Mouse (Mus musculus) kidney, postnatal 4 days (tissue): ENCODE data around the gene Sp8.

Source experiments
- DNase-seq, 2 experiments: peaks; one replicate each; pipeline ENCODE4 v3.0.0; 2021; ENCODE audit warnings: mixed read lengths in 2 of 2

The Sp8 gene

GRCm38 (mm10) chr12:118846221-118846620, at the start of gene Sp8:
Sp8 (plus strand) TSS chr12:118846329.
- DNase-seq, result no peak

- peak; percentile 3 to 4 for DNase-seq
These were observed 34.7 kb upstream of the Sp8 start for GRCm38 (mm10) chr12:118811328-118811961.

GRCm38 (mm10) chr12:118814561-118814960, 31.6 kb upstream of the Sp8 start:
- DNase-seq, result no peak

DNA sequence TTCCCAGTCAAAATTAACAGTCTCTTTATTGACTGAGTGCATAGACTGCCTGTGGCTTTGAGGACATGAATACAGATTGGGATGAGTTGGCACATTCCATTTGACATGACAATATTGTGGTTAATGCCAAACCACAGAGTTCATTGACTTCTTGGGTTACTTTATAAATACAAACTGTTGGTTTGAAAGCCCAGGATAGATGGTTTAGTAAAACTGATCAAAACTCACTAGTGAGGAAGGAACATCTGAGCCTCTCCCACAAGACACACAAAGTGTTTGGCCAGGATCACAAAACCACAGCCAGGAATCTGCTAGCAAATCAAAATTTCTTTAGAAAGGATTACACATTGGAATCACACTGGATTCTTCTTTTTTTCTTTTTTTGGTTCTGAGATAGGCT, 30.0 kb upstream of the Sp8 start:
- DNase-seq, result no peak

DNA sequence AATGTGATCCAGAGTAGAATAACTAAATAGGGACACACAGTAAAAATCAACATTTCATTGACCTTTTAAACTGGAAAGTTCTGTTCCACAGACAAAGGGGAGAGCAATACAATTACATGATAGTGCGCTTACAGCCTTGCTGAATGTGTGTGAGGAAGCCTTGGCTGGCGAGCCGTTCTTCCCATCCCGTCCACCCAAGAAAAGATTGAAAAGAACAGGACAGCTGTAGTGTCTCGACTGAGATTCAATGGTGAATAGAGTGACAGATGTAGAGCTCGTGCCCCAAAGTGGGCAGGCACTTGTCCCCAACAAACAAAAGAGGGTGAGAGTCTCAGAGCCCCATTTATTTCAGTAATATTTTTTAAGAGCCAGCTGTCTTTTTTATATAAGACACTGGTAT, 16.2 kb upstream of the Sp8 start:
- no peak for DNase-seq

DNA sequence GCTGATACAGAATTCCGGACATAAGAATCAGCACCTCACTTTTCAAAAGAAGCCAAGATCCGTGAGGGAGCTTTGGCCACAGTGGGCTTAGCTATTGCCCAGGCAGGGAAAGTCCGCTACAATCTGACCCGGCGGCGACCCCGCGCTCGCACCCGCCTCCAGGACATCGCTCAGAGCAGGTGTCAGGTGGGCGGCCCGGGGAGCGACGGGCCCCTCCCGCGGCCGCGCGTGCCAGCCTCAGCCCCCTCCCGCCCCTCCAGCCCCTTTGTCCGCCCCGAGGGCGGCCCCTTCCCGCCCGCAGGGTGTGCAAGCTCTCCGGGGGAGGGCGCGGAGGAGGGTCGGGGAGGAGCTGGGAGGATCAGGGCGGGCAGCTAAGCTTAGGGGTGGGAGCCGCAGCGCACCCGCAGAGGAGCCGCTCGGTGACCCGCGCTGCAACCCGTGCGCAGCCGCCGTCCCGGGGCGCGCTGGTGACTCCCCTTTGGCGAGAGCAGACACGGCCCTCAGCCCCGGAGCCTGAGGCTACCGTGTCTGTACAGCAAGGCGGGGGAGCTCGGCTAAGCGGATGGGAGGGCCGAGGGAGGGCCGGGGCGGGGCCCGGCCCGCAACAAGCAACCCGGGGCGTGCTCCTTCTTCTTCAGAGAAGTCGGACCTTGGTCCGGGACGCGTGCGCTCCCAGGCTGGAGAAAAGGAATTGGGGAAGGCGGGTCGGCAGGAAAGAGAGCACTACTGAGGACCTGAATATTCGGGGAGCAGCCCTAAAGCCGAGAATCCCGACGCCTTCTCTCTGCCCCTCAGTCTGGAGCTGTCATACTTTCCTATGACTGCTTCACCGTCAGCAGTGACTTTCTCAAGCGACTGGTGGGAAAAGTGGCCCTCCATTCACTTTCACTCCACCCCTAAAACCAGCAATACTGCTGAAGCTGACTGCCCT, 9.5 kb upstream of the Sp8 start:
- peak; percentile 62 to 70 for DNase-seq

DNA sequence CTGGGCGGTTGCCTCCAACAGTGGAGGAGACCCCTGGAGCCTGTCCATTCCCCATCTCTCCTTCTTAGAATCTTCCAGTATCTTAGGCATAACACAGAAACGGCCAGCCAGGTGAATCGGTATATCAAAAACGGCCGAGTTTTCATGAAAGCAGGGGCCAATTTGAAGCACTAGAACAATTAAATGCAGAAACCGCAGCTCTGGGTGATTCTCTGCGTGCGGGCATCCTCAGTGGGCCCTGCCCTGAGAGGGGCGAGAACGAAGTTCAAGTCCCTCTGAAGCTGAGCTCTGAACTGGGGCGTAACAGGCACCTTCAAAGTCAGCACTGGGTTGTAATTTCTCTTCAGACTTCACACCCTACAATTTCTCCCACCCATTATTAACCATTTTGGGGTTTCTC, 8.8 kb upstream of the Sp8 start:
- DNase-seq, result no peak

DNA sequence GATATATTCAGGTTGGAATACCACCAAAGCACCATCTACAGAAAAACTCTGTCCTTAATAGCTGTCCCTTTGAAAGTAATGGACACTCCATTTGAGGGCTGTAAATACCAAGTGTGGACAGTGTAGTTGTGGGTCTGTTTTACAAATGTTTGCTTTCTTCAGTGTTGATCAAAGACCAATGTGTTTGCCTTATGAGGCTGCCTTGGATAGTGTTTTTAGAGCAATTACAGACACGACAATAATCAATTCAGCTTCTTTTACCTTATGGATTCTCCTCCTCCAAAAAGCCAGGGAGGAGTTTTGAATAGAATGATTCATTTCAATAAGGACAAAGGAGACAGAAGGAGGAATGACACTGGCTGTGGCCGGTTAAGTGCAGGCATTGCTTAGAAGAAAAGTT, 7.9 kb upstream of the Sp8 start:
- DNase-seq, result no peak

GRCm38 (mm10) chr12:118839398-118839797, 6.7 kb upstream of the Sp8 start:
- DNase-seq, result no peak

- DNase-seq, result no peak
These were observed 5.8 kb upstream of the Sp8 start for GRCm38 (mm10) chr12:118840301-118840700.

DNA sequence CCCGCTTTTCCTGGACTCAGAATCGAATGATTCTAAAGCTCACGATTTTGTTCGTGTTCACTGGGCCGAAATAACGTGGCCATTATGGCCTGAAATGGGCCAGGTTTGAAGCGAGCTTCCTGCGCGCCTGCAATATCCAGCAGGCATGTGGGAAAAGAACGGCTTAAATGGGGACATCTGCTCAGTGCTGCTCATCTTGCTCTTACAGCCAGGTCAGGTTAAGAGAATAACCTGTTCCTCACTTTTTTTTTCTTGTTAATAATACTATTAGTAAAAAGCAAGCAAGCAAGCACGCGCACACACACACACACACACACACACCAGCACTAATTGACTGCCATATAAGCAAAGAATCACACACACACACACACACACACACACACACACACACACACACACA, 5.3 kb upstream of the Sp8 start:
- no peak for DNase-seq

GRCm38 (mm10) chr12:118841381-118841922, 4.7 kb upstream of the Sp8 start:
- DNase-seq, result no peak

DNA sequence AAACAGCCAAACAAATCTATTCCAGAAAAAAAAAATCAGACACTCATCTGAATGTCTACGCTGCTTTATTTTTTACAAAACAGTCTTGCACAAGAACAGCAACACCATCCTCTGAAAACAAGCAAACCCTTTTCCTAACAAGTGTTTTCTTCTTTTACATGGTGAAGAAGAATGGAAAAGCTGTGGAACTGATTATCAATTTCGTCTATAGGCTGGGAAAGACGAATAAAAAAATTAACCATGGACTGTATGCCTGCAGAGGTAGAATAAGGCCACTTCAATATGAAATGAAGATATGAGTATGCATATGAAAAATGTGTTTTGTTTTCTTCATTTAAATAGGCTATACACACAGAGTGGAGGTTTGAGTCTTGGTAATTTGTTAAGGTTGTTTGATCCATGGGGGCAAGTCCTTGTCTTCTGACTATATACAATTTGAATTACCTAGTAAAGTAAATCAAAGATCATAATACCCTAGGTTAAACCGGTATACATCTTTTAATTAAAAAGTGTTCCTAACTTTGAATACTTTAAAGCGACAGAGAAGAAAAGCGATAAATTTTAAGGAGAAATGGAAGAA, 4.1 kb upstream of the Sp8 start:
- DNase-seq, result no peak

DNA sequence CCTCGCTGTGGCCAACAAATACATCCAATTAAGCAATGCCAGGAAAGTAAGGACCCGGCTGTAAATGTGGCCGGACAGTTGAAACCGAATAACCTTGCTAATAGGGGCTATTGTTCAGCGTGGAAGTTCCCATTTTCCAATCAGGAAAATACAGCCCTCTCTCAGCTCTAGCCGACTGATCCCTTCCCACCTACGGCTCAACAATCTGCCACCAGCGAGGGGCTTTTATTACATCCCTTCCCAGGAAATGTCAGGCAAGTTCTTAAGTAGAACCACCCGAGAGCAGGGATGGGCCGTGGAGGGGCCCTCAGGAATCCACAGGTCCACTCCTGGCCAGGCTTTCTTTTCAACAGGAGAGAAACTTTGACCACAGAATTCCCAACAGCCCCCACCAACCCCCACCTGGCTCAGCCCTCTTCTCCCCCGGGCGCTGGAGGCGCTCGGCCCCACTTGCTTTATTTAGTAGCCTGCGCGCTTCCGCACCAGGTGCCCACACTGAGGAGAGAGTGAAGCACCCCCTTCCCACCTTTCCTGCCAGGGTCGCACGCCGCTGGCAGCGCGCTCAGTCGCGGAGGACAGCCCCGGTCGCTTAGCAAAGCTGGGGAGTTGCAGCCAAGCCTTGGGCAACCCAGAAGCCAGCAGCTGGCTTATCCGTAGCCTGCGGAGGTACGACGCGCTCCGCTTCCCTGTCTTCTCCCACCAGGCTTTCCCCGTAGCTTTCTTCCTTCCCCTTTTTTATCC, 3.3 kb upstream of the Sp8 start:
- peak in 1 of 2 experiments; percentile 18 for DNase-seq

GRCm38 (mm10) chr12:118844111-118844510, 2.0 kb upstream of the Sp8 start:
- no peak for DNase-seq

- DNase-seq, result no peak
These were observed 1.3 kb upstream of the Sp8 start for GRCm38 (mm10) chr12:118844841-118845240.

GRCm38 (mm10) chr12:118845351-118845750, 778 bp upstream of the Sp8 start:
- no peak for DNase-seq

DNA sequence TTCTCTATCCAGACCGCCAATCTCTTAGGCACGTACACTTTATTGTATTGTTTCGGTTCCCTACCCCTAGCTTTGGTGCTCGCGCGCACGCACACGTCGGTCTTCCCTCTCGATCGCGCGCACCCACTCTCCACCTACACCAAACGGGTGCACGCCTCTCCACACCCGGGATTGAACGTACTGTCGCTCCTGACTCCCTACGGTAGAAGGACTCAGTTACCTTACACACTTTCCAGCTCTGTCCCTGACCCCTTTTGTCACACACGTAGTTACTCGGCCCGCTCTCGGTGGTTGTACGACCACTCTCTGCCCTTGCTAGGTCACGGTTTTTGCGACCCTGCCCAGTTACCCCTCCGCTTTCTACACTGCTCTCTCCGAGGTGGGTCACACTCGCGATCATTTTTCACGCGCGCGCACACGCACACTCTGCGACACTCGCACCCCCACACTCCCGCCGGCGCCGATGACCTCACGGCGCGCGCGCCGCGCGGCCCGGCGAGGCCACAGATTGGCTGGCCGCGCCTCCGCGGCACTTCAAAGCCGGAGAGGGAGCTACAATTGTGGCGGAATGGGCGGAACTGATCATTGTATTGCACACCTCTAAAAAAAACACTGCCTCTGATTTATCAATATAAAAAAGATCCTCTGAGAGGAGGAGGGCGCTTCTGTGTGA, 656 bp downstream of the Sp8 start:
- peak; percentile 42 to 58 for DNase-seq

- no peak for DNase-seq
These were observed 1.3 kb downstream of the Sp8 start for GRCm38 (mm10) chr12:118847381-118847780.

DNA sequence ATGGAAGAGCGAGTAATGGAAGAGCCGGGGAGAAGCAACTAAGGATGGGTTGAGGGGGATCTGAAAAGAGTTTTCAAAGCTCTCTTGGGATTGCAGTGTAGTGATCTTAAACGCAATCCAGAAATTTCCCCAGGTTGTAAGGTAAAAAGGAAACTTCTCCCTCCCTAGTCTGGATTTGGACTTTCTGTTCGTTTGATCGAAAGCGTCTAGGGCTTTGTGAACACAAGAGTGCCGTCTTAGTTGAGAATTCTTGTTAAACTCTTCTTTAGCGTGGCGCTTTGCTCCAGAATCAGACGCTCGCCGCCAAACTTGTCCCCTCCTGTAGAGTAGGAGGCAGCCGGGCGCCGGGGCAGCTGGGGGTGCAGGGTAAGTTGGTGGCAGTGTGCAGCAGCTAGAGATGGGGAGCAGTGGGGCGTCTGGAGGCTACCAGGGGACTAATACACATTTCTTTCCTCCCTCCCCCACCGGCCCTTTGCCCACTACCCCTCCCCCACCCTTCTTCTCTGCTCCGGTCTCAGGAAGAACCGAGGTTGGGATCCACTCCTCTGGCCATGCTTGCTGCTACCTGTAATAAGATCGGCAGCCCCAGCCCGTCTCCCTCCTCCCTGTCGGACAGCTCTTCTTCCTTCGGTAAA, 1.8 kb downstream of the Sp8 start:
- DNase-seq, result no peak

GRCm38 (mm10) chr12:118848496-118849202, 2.5 kb downstream of the Sp8 start:
- DNase-seq, result peak in 1 of 2 experiments; percentile 58
